Mouse (Mus musculus) midbrain, postnatal 0 days (tissue): ENCODE measurements at regions not wholly inside any gene's neighbourhood (a gene's known extent, or its start where the extent isn't known, plus 50 kb on each side); places are given as distances from the start of the nearest gene placed in this dataset.
"Not testable (repeated sequence)": the region's sequence is repeated elsewhere in the genome, so short reads cannot be mapped to it uniquely, and the experiment has no call there.

ENCODE experiments used
- ATAC-seq: fragments of 200-750 bp; cut with Nextera tagmentation; 2 replicates; pipeline ENCODE4 v1.8.0; 2017; ENCODE audit warnings: moderate number of reproducible peaks, mild to moderate bottlenecking, moderate TSS enrichment, moderate library complexity; ENCODE audit not compliant: low FRiP score
- DNase-seq: peaks from one replicate; pipeline ENCODE4 v3.0.0-alpha.2; 2015; ENCODE audit warnings: low spot score
- H3K27ac ChIP-seq: fragments of 300-500 bp; sonication (generic); 2 replicates; pipeline ENCODE4 v1.5.1; 2014; ENCODE audit warnings: low read depth, mild to moderate bottlenecking, low read length, mixed read lengths
- H3K27me3 ChIP-seq: fragments of 300-500 bp; sonication (generic); 2 replicates; pipeline ENCODE4 v1.6.1; 2014; ENCODE audit warnings: low read length, control low read depth, mixed read lengths; ENCODE audit not compliant: insufficient read depth
- H3K36me3 ChIP-seq: fragments of 300-500 bp; sonication (generic); 2 replicates; pipeline ENCODE4 v1.6.1; 2014; ENCODE audit warnings: low read length, control low read depth, mixed read lengths; ENCODE audit not compliant: insufficient read depth
- H3K4me1 ChIP-seq: fragments of 300-500 bp; sonication (generic); 2 replicates; pipeline ENCODE4 v1.6.1; 2014; ENCODE audit warnings: mild to moderate bottlenecking, control low read depth, antibody characterized with exemption, low read length, mixed read lengths; ENCODE audit not compliant: insufficient read depth
- H3K4me2 ChIP-seq: fragments of 300-500 bp; sonication (generic); 2 replicates; pipeline ENCODE4 v1.6.1; 2014; ENCODE audit warnings: low read depth, mild to moderate bottlenecking, low read length, mixed read lengths; ENCODE audit not compliant: poor library complexity, severe bottlenecking
- H3K4me3 ChIP-seq: fragments of 300-500 bp; sonication (generic); 2 replicates; pipeline ENCODE4 v1.5.1; 2014; ENCODE audit warnings: low read depth, mild to moderate bottlenecking, low read length, moderate library complexity
- H3K9ac ChIP-seq: fragments of 300-500 bp; sonication (generic); replicated peaks from 2 replicates; pipeline ENCODE4 v1.6.1; 2014; ENCODE audit warnings: mild to moderate bottlenecking, low read length, moderate library complexity, mixed read lengths; ENCODE audit not compliant: poor library complexity, severe bottlenecking
- H3K9me3 ChIP-seq: fragments of 300-500 bp; sonication (generic); 2 replicates; pipeline ENCODE4 v1.6.1; 2016; ENCODE audit warnings: low read length, control low read depth
- CTCF ChIP-seq: IDR thresholded peaks from 2 replicates; pipeline ENCODE4 v1.5.1; 2016; ENCODE audit warnings: antibody characterized with exemption, mild to moderate bottlenecking
- WGBS: fragments of 180-500 bp; shearing (Covaris S2); extraction: QIAGEN DNeasy Blood & Tissue Kit; methylation state at CpG from one replicate; pipeline ENCODE4 v1.1.7; 2014; 5-methylcytosine and 5-hydroxymethylcytosine counted together

- Histone ChIP-seq H3K4me2 (no peak overlapping the region), H3K27ac (no peak overlapping the region), H3K4me3 (no peak overlapping the region), H3K9me3 (no peaks in the 10 kb centered on the region), H3K27me3 (no peaks in the 10 kb centered on the region), H3K36me3 (no peaks in the 10 kb centered on the region), H3K4me1 (no peaks in the 10 kb centered on the region), H3K9ac (no peak overlapping the region)
- ATAC-seq (no peak), DNase-seq (no peak)
- no peak for TF ChIP-seq CTCF
- 64% methylated on average over 2 of the region's 2 CpGs for WGBS
These were observed 3289.4 kb downstream of the Gm37988 start for GRCm38 (mm10) chr1:8097046-8097445.

- H3K4me2 ChIP-seq, H3K9me3 ChIP-seq, H3K4me3 ChIP-seq, H3K27ac ChIP-seq, H3K4me1 ChIP-seq, H3K9ac ChIP-seq, H3K27me3 ChIP-seq, ATAC-seq, H3K36me3 ChIP-seq: not testable (repeated sequence)
- 47% methylated on average over 8 of the region's 8 CpGs for WGBS
- peak; percentile 51 for DNase-seq
These were observed 3290.9 kb upstream of the A830018L16Rik start for GRCm38 (mm10) chr1:8123021-8123420.

GRCm38 (mm10) chr1:8134434-8135433 is 3279.2 kb upstream of the A830018L16Rik start:
- ATAC-seq, H3K4me2 ChIP-seq, DNase-seq, H3K4me1 ChIP-seq, H3K9ac ChIP-seq, H3K9me3 ChIP-seq, H3K27me3 ChIP-seq, H3K4me3 ChIP-seq, H3K36me3 ChIP-seq, H3K27ac ChIP-seq: not testable (repeated sequence)
- WGBS: 85% methylated on average over 3 of the region's 3 CpGs

GRCm38 (mm10) chr1:8142583-8142982 is 3271.3 kb upstream of the A830018L16Rik start:
- no peak overlapping the region for H3K9ac ChIP-seq
- no peaks in the 10 kb centered on the region for H3K27me3 ChIP-seq
- no peak overlapping the region for H3K27ac ChIP-seq
- no peak for TF ChIP-seq CTCF
- WGBS: 84% methylated on average over 4 of the region's 4 CpGs
- ATAC-seq: no peak
- no peaks in the 10 kb centered on the region for H3K4me1 ChIP-seq
- H3K36me3 ChIP-seq: no peaks in the 10 kb centered on the region
- H3K4me2 ChIP-seq: no peak overlapping the region
- no peak for DNase-seq
- no peak overlapping the region for H3K4me3 ChIP-seq
- no peaks in the 10 kb centered on the region for H3K9me3 ChIP-seq

GRCm38 (mm10) chr1:8173196-8173595 is 3240.7 kb upstream of the A830018L16Rik start:
- Histone ChIP-seq H3K4me2 (no peak overlapping the region), H3K9me3 (no peaks in the 10 kb centered on the region), H3K4me3 (no peak overlapping the region), H3K27me3 (no peaks in the 10 kb centered on the region), H3K9ac (no peak overlapping the region), H3K4me1 (no peaks in the 10 kb centered on the region), H3K36me3 (no peaks in the 10 kb centered on the region), H3K27ac (no peak overlapping the region)
- no peak for ATAC-seq
- DNase-seq: no peak
- TF ChIP-seq CTCF: no peak
